Mouse (Mus musculus) lung, embryonic 16.5 days (tissue): ENCODE data around the gene Mapk13. TPM values are rescaled to one million over a fixed set of nuclear protein-coding genes. Genes with fewer than 3 reads are reported as not detected.

Source experiments
- ATAC-seq: fragments of 200-750 bp; cut with Nextera tagmentation; 2 replicates; pipeline ENCODE4 v1.8.0; 2017; ENCODE audit warnings: low read depth, mild to moderate bottlenecking, moderate library complexity
- H3K27ac ChIP-seq: fragments of 300-500 bp; sonication (generic); 2 replicates; pipeline ENCODE4 v1.5.1; 2014; ENCODE audit warnings: mild to moderate bottlenecking, control low read depth, low read length
- H3K27me3 ChIP-seq: fragments of 300-500 bp; sonication (generic); 2 replicates; pipeline ENCODE4 v1.6.1; 2014; ENCODE audit warnings: low read depth, low read length, mixed read lengths; ENCODE audit not compliant: control insufficient read depth, insufficient read depth
- H3K36me3 ChIP-seq: fragments of 300-500 bp; sonication (generic); 2 replicates; pipeline ENCODE4 v1.6.1; 2014; ENCODE audit warnings: low read length; ENCODE audit not compliant: control insufficient read depth, insufficient read depth
- H3K4me1 ChIP-seq: fragments of 300-500 bp; sonication (generic); replicated peaks from 2 replicates; pipeline ENCODE4 v1.6.1; 2014; ENCODE audit warnings: low read length, mixed read lengths; ENCODE audit not compliant: control insufficient read depth, insufficient read depth
- H3K4me2 ChIP-seq: fragments of 300-500 bp; sonication (generic); 2 replicates; pipeline ENCODE4 v1.6.1; 2014; ENCODE audit warnings: low read depth, low read length, control low read depth
- H3K4me3 ChIP-seq: fragments of 300-500 bp; sonication (generic); 2 replicates; pipeline ENCODE4 v1.5.1; 2014; ENCODE audit warnings: mild to moderate bottlenecking, low read length, control low read depth
- H3K9ac ChIP-seq: fragments of 300-500 bp; sonication (generic); 2 replicates; pipeline ENCODE4 v1.6.1; 2014; ENCODE audit warnings: low read length, control low read depth
- H3K9me3 ChIP-seq: fragments of 300-500 bp; sonication (generic); 2 replicates; pipeline ENCODE4 v1.6.1; 2016; ENCODE audit warnings: low read length; ENCODE audit not compliant: control insufficient read depth
- WGBS: fragments of 180-500 bp; shearing (Covaris S2); extraction: QIAGEN DNeasy Blood & Tissue Kit; methylation state at CpG from one replicate; pipeline ENCODE4 v1.1.7; 2014; 5-methylcytosine and 5-hydroxymethylcytosine counted together
- polyA plus RNA-seq: library from polyadenylated mRNA; unstranded; fragments of >200 nt; fragmentation: Nextera tagmentation; extraction: Ambion mirVana; gene quantifications from 2 replicates; pipeline ENCODE4 v1.2.1, GENCODE M21; 2015

Gene Mapk13
- polyA plus RNA-seq, 1 experiment from 2014 or later, result 78.6 TPM

- Histone ChIP-seq H3K9me3 (no peaks in the 10 kb centered on the region), H3K9ac (no peak overlapping the region), H3K36me3 (peaks cover 59% of the 10 kb centered on the region), H3K27me3 (no peaks in the 10 kb centered on the region), H3K4me3 (no peak overlapping the region), H3K27ac (no peak overlapping the region), H3K4me1 (no peaks in the 10 kb centered on the region), H3K4me2 (no peak overlapping the region)
- ATAC-seq, result no peak
- WGBS, result 95% methylated on average over 25 of the region's 25 CpGs
Measured at GRCm38 (mm10) chr17:28816875-28817811, 48.0 kb downstream of the Mapk13 start.

DNA sequence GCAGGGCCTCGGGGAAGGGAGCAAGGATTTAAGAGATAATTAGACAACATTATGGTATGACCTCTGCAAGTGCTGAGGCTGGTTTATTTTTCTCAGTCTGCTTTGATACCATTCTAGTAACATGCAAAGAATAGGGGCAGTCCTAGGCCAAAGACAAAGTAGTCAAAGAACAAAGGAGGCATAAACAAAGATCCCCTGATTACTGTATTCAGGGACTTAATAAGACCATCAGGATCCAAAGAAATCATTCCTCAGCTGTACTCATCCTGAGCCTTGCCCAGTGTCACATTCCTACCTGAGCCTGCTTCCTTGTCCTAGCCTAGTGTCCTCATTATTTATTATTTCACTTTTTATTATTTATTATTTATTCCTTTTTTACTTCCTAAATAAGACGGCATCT lies 51.1 kb downstream of the Mapk13 start:
- Histone ChIP-seq H3K9me3 (no peaks in the 10 kb centered on the region), H3K9ac (no peak overlapping the region)
- 82% methylated on average over 2 of the region's 2 CpGs for WGBS

DNA sequence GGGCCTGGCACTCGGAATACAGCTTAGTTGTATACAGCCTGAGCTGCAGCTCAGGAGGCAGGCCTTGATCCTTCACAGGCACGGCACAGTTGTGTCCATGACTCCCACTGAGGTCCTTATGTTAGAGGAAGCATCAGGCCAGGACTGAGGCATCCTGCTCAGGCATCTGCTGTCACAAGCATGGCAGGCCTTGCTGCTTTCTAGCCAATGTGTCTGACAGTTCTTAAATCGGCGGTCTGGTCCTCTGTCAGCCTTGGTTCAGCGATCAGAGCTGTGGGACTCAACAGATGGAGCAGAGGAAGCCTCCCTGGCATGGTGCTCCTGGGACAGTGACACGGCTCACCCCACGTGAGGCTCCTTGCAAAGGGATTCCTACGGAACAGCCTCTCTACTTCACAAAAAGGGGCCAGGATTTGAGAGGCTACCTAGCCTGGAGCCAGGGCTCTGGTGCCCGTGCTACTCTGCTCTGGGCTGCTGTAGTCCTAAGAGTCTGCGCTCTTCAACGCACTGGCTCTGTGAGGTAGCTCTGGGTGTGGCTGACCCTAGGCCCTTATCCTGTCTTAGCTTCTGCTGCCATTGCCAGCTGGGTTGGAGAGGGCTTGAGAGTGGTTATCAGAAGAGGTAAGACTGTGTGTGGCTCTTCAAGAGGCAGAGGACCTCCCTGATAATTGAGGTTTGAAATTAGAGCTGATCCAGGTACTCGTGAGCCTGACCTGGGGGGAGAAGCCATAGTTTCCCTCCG lies 54.1 kb downstream of the Mapk13 start:
- Histone ChIP-seq H3K9ac (no peak overlapping the region), H3K36me3 (peaks cover 45% of the 10 kb centered on the region), H3K4me2 (no peak overlapping the region), H3K27ac (no peak overlapping the region), H3K9me3 (no peaks in the 10 kb centered on the region), H3K4me3 (no peak overlapping the region), H3K4me1 (no peaks in the 10 kb centered on the region), H3K27me3 (no peaks in the 10 kb centered on the region)
- no peak for ATAC-seq
- 88% methylated on average over 13 of the region's 13 CpGs for WGBS

More for the DNA sequence above, 51.1 kb downstream of the Mapk13 start:
- H3K4me1 ChIP-seq, result no peaks in the 10 kb centered on the region
- ATAC-seq, result no peak
- H3K4me3 ChIP-seq, result no peak overlapping the region
- H3K4me2 ChIP-seq, result no peak overlapping the region
- no peaks in the 10 kb centered on the region for H3K27me3 ChIP-seq
- peaks cover 53% of the 10 kb centered on the region for H3K36me3 ChIP-seq
- H3K27ac ChIP-seq, result no peak overlapping the region

- Histone ChIP-seq H3K9ac (no peak overlapping the region), H3K4me2 (no peak overlapping the region), H3K27ac (no peak overlapping the region), H3K36me3 (peaks cover 44% of the 10 kb centered on the region), H3K4me3 (no peak overlapping the region), H3K4me1 (no peaks in the 10 kb centered on the region), H3K27me3 (no peaks in the 10 kb centered on the region), H3K9me3 (no peaks in the 10 kb centered on the region)
- ATAC-seq, result no peak
- WGBS, result 87% methylated on average over 11 of the region's 11 CpGs
Measured at GRCm38 (mm10) chr17:28823749-28824148, 54.7 kb downstream of the Mapk13 start.

DNA sequence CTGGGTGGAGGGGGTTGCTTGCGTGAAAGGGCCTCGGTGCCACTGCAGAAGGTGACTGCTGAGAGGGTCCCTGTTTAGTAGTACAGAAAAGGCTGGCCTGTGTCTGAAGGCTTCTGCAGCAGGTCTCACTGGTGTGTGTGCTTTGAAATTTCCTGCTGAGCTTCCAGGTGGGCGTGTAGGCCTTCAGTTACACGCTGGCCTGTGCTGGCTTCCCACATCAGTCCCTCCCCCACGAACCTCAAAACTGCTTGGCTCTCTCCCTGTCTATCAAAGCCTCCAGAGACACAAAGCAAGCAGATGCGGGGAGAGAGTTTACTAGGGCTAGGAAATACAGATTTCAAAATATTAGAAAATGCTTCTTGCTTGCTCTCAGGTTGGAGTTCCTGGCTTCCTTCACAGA lies 55.8 kb downstream of the Mapk13 start:
- WGBS, result 82% methylated on average over 6 of the region's 6 CpGs
- no peaks in the 10 kb centered on the region for H3K9me3 ChIP-seq
- no peak overlapping the region for H3K27ac ChIP-seq
- H3K4me3 ChIP-seq, result no peak overlapping the region
- ATAC-seq, result no peak
- H3K27me3 ChIP-seq, result no peaks in the 10 kb centered on the region
- no peaks in the 10 kb centered on the region for H3K4me1 ChIP-seq
- H3K36me3 ChIP-seq, result peaks cover 41% of the 10 kb centered on the region
- H3K9ac ChIP-seq, result no peak overlapping the region
- no peak overlapping the region for H3K4me2 ChIP-seq

GRCm38 (mm10) chr17:28825359-28826041 lies 56.4 kb downstream of the Mapk13 start:
- 79% methylated on average over 6 of the region's 6 CpGs for WGBS
- ATAC-seq, result no peak
- no peak overlapping the region for H3K27ac ChIP-seq

GRCm38 (mm10) chr17:28827665-28828231 lies 58.7 kb downstream of the Mapk13 start:
- Histone ChIP-seq H3K36me3 (peaks cover 47% of the 10 kb centered on the region), H3K4me3 (no peak overlapping the region), H3K9ac (no peak overlapping the region), H3K27me3 (no peaks in the 10 kb centered on the region), H3K4me2 (no peak overlapping the region), H3K27ac (no peak overlapping the region), H3K9me3 (no peaks in the 10 kb centered on the region), H3K4me1 (no peaks in the 10 kb centered on the region)
- no peak for ATAC-seq
- WGBS, result 89% methylated on average over 8 of the region's 8 CpGs

More at GRCm38 (mm10) chr17:28825359-28826041, 56.4 kb downstream of the Mapk13 start:
- Histone ChIP-seq H3K27me3 (no peaks in the 10 kb centered on the region), H3K9me3 (no peaks in the 10 kb centered on the region), H3K4me2 (no peak overlapping the region), H3K4me1 (no peaks in the 10 kb centered on the region), H3K4me3 (no peak overlapping the region), H3K9ac (no peak overlapping the region), H3K36me3 (peaks cover 45% of the 10 kb centered on the region)

- WGBS, result 71% methylated on average over 14 of the region's 14 CpGs
Measured at GRCm38 (mm10) chr17:28829120-28829519, 60.0 kb downstream of the Mapk13 start.

More at GRCm38 (mm10) chr17:28829120-28829519, 60.0 kb downstream of the Mapk13 start:
- H3K4me2 ChIP-seq, result no peak overlapping the region
- ATAC-seq, result no peak
- no peaks in the 10 kb centered on the region for H3K4me1 ChIP-seq
- H3K9me3 ChIP-seq, result no peaks in the 10 kb centered on the region
- no peak overlapping the region for H3K27ac ChIP-seq
- no peaks in the 10 kb centered on the region for H3K27me3 ChIP-seq
- H3K36me3 ChIP-seq, result peaks cover 40% of the 10 kb centered on the region
- no peak overlapping the region for H3K9ac ChIP-seq
- no peak overlapping the region for H3K4me3 ChIP-seq
